Mouse (Mus musculus): Measurements from ENCODE around the gene Ccdc88a. TPM values are rescaled to one million over a fixed set of nuclear protein-coding genes. Genes with fewer than 3 reads are reported as not detected.

The Ccdc88a gene
- total RNA-seq (2022): 10 to 100 TPM; 10.8 to 17.4 (median 13.8) TPM

DNA sequence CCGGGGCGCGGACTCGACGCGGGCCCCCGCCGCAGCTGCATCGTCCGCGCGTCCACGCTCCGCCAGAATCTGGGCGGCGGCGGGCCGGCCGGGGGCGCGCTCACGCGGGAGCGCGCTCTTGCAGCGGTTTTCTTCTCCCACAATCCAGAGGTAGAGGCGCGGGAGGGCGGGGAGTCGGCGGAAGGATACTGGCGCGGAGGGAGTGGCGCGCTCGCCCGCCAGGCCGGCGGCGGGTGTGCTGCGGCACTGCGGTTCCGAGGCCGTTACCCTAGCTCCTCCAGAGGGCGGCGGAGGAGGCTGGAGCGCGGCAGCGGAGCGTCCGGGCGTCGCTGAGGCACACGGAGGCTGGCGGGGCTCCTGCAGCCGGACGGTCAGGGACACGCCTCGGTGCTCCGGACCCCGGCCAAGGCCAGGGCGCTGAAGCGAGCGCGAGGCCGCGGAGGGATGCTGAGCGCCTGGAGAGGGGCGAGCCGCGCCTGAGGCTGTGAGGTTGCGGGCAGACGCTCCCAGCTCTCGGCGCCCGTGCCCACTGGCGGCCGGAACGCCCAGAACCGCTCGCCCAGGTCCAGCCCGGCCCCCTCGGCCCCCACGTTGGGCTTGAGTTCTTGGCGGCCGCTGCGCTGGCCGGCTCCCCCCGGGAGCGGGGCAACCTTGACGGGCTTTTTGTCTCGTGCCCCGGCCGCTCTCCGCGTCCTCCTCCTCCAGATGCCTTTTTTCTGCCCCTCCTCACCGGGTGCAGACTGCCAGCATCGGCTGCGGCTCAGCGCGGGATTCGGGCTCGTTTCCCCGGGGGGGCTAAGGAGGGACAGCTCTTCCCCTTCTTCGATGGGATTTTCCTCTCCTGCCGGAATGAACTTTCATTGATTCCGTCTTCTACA is at the start of gene Ccdc88a:
Gene Ccdc88a, plus strand, starts transcription at position 263 of the 878 bp plus-strand sequence.
- DNase-seq: peak; percentile 94

DNA sequence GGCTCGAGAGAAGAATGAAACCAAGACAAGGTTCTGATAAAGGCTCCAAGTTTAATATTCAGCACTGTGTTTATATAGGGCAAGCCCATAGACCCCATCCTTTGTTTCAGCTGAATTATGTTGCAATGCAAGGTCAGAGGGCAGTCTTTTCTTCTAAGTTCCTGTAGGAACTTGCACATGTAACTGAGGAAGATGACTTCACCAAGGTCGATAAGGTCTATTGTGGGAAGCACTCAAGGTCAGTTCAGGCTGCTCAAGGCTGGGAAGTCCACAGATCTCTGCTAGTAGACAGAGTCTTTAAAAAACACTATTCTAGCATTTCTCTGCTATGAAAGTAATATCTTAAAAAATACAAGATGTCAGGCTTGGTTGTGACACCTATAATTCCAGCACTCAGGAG is 38.0 kb upstream of the Ccdc88a start:
- DNase-seq: peak; percentile 15

DNA sequence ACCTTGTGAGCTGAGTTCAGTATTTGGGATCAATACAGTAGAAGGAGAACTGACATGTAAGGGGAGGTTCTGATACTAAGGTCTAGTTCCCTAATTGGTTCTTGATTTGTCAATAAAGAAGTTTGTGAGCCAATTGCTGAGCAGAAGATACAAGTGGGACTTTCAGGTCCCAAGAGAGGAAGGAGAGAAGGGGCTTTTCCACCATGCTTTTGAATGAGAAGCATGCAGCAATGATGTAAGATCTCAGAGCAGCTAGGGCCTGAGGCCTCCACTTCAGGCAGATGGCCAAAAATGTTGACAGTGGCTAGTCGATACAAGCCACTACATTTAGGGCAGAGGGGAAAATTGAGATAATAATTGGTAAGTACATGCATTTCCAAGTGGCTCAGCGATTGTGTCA is 32.2 kb upstream of the Ccdc88a start:
- DNase-seq: no peak

DNA sequence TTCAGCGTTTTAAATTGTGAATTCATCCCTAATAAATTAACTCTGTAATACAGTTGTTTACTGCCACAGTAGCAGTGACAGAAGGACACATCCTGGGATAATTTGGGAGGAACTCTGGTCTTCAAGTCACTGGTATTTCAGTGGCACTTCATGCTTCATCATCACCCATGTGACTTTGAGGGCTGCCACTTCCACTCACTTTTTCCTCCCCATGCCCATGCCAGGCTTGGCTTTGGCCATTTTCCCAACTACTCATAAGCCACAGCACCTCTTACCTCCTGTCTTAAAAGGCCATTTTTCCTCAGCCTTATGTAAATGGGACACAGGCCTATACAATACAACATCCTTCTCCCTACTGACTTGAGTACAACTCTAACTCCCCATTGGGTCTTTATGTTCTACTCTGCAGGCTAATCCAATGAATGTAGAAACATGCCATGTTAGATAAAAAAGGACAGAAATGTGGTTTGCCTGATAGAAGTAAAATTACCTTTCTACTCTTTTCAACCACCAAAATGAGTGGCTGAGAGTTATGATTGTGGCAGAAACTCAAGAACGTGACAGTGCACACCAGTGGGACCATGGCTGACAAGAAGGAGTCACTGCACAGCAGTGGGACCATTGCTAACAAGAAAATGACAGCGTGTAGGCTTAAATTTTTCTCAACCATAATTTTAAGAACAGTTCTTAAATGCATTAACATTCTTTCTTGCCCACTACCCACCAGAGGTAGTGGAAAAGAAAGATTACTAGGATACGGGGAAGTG is 28.4 kb upstream of the Ccdc88a start:
- no peak for DNase-seq

DNA sequence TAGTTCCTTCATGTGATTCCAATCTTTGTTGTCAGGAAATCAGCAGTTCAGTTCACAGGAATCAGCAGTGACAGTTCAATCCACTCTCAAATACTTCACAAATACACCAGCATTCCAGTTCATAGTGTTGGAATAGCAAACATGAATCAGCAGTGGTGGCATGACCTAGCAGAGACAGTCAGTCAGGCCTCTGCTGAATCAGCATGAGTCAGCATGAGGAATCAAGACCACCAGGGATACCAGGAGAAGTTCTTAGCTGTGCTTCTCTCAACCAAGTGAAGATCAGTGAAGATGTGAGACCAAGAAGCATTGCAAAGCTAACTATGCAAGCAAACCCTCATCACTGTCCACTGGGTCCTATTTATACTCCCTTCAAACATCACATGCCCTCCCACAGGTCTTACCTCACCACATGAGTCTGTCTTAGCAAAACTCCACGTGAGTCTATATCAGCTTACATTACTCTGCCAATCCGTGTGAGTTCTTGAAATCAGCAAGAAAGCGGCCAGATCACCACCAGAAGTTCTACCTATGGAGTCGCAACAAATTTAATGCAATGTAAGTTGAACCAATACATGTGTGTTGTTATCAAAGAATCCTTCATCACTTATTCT is 27.7 kb upstream of the Ccdc88a start:
- DNase-seq: no peak

DNA sequence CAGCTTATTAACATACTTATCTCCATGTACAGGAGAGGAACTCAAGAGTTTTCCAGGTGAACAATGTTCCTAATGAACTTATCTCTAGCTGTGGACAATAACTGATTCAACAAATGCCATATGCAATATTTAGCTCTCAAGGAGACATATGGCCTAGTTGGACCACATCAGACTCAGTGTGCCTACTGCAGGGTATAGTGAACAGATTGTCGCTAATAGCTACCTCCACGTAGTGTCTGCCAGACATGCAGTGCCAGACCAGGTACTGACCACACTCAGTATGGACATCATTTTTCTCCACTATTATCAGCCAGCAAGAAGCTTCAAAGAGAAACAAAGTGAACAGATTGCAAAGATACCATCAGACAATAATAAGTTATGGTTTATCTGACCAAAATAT is 22.6 kb upstream of the Ccdc88a start:
- no peak for DNase-seq

DNA sequence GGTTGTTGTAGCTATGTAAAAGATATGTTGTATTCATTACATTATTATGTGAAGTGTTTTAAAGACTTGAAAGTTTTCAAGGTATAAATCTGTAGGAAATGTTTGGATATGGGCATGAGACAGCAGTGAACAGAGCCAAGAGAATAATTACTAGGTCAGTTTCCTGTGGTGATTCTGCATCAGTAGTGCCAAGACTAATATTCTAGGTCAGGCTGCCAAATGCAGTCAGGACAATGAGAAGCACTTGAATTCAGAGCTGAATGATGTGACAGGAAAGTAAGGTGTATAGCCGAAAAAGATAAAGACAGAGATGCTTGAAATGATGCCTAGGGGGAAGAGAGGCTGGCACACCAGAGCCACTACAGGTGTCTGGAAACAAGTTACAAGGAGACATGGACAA is 21.2 kb upstream of the Ccdc88a start:
- no peak for DNase-seq

DNA sequence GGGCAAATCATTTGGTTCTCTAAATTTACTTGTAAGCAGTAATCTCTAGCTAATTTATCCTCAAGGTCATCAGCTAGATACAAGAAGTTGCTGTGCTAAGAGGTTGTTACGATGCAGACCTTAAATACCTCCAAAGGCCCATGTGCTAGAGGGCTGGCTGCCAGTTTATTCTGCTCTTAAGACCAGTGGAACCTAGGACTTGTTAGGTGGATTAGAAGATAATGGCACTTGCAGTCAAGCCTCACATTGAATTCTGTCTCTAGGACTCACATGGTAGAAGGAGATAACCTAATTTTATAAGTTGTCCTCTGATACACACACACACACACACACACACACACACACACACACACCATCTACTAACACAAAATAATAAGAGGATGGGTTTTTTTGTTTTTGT is 5.3 kb upstream of the Ccdc88a start:
- no peak for DNase-seq

DNA sequence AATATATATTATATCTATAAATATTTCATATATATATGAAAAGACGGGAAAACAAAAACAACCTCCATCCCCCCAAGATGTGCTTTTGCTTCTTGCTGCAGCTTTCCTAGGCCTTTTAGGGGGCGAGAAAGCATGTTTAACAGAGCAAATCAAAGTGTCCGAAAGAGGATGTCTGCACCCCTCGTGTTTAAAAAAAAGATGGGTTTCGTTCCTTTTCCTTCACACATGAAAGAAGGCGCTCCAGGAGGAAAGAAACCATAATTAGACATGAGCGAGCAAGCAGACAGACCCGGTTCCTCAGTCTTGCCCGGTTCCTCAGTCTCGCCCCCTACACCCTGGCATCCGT is 435 bp upstream of the Ccdc88a start:
- no peak for DNase-seq

DNA sequence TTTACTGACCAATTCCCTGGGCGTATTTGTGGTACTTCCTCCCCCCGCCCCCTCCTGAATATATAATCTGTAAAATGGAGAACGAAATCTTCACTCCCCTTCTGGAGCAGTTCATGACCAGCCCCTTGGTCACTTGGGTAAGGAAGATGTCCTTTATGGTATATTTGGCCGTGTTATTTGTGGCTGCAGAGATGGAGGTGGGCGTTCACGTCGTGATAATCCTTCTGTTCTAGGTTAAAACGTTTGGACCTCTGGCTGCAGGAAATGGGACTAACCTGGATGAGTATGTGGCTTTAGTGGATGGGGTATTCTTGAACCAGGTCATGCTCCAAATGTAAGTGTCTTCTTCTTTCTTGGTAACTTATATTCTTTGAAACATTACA is 807 bp downstream of the Ccdc88a start:
- DNase-seq: no peak

DNA sequence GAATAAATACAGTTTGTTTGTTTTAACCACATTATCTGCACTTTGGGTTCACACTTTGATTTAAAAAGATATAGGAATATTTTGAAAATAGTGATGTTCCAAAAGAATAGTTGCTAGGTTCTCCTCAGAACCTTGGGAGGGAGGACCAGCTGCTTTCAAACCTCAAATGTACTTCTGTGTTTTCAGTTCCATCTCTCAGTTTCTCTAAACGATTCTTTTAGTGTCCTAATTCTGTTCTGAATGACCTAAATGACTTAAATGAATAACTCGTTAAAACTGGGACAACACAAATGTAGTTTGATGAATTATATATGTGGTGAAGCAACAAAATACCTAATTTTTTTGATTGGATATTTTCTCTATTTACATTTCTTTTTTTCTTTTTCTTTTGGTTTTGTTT is 3.2 kb downstream of the Ccdc88a start:
- DNase-seq: no peak

DNA sequence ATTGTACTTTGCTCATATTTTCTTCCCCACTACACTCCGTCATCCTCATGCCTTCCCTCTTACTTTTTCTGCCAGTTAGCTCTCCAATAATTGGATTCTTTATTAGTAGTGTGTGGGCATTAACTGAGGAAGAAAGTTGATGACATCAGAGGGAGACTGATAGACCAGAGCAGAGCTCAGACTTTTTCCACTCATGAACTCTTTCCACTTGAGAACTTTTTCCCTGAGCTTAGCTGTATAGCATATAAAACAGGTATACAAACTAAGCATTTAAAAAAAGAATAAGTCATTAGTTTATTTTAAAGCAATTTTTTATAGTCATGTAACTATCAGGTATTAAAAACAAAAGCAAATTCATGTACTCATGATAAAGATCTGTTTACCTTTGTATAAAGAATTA is 5.3 kb downstream of the Ccdc88a start:
- no peak for DNase-seq

DNA sequence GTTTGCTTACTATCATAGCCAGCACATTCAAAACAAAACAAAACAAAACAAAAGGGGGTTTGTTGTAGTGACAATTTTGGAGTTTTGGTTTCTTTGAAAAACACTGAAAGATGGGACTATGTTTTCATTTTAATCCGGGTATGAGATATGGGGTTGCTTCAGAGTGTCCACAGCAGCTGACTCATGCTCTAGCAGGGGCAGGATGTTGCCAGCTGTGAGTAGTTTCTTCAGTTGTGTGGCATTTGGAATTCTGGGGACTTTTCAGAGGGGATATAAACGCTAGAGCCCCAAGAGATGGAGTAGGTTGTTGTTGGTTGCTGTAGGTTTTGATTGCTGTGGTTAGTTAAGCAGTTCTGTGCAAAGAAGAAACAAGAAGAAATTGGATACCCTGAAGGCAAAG is 10.0 kb downstream of the Ccdc88a start:
- DNase-seq: no peak

DNA sequence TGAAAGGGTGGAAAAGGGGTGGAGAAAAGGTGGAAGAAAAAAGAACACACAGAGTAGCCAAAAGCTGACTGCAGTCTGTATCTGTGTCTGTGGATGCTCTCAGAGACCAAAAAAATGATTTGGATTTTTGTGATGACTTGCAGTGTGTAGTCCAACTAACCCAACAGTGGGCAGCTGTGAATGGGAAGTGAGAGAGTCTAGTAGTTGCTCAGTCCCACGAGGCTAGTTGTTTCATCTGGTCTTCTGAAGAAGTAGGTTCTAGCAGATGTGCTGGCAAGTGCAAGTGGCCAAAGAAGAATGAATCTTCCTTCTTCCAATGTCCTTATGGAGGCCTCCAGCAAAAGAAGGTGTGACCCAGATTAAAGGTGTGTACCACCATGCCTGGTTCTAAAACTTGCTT is 10.5 kb downstream of the Ccdc88a start:
- DNase-seq: no peak

DNA sequence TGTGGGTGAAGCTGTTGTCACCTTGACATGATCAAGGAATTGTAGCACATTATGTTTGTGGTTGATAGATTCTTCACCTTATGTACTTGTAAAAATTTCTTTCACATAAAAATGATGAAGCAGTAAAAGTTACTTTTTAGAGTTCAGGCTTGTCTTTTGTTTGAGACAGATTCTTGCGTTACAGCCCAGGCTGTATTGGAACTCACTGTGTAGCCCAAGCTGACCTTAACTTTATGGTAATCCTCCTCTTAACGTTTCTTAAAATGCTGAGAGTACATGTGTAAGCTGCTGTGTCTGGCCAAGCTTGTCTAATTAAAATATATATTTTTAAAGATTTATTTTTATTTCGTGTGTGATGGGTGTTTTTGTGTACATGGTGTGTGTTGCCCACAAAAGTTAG is 11.2 kb downstream of the Ccdc88a start:
- DNase-seq: no peak

DNA sequence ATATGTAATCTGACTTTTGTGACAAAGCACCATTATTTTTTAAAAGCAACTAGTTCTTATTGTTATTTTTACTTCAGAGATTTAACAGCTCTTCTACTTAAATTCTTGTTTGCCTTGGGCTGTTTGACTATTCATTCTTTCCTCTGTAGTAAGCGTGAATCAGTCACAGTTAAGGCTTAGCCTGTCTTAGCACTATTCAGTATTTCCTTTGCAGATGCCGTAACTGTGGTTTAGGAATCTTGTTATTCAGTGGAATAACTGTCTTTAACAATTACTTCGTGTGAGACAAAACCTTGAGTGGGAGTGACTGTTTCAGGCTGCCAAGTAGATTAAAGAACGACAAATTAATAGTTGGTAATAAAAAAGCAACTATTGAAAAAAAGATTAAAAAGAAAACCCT is 16.5 kb downstream of the Ccdc88a start:
- DNase-seq: no peak

DNA sequence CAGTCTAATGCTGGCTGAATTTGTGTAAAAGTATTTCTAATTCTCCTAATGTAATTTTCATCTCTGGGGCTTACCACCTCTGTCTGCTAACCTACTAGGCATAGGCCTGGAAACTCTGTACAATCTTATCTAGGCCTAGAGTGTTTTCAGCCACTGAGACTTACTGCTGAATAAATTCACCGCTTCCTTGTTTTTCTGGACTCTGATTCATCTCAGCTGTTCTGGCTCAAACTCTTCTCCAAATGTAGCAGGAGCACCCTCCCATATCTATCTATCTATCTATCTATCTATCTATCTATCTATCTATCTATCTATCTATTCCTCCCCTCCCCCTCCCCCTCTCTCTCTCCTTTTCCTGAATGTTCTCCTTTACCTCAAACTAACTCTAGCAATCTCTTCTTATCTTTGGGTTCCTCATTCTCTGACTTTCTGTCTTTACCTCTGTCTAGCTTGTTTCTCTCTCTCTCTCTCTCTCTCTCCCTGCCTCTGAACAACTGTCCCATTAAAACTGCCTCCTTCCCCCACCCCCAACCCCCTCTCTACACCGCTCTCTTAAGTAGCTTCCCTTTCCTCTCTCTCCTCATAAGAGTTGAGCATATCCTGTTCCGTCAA is 21.8 kb downstream of the Ccdc88a start:
- no peak for DNase-seq

DNA sequence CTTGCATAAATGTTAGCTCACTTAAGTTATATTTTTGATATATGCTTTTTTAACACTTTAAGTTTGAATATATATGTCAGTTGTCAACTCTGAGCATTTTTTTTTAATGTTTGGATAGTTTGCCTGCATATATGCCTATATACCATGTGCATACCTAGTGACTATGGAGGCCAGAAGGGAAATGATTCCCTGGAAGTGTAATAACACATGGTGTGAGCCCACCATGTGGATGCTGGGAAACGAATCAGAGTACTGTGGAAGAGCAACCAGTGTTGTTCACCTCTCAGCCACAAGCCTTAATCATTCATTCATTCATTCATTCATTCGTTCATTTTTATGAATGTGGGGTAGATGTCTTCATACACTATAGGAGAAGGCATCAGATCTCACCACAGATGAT is 26.9 kb downstream of the Ccdc88a start:
- no peak for DNase-seq

DNA sequence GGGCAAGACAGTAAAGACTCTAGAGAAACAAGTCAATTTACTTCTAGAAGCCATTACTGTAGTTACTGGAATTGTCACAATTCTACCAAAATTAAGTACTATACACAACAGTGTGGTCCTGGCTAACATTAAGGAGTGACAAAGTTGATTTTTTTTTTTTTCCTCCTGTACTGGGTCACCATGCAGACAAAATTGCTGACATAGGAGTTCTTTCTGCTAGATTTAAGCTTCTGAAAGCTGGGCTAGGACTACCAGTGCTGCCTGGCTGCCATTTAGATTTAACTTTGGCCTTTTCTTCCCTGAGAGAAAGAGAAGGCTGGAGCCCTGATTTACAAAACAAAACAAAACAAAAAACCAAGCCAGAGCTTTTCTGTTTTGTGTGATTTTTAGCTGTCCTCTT is 32.8 kb downstream of the Ccdc88a start:
- DNase-seq: no peak

DNA sequence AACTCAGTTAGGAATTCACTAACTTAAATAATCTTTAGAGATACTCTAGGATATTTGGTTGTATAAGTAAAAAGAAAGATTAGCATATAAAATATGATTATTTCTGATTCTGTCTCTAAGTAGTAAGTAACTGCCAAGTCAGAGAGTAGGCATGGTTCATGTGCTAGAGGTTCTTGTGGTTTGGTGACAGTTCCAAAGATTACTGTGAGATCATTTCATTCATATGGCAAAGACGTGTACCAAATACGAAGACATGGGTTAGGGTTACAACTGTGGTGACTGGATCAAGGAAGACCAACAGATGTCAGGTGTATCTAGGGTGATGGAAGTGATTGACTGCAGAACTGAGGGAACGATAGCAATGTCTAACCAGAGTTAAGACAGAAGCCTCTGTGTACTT is 50.0 kb downstream of the Ccdc88a start:
- no peak for DNase-seq

DNA sequence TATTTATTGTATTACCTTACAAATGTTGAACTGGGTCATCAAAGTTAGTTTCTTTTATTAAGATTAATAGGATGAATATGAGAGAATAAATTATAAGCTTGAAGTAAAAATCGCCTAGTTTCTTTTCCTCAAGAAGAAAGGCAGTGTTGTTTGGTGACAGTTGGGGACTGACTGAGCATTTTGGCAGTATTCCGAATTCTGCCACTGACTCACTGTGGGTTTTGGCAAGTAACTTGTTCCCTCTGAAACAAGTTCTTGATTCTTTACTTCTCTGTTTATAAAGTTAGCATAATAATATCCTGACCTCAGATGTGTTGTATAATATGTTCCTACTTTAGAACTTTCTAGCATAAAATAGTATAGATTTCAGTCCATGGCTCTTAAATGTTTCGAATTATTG is 55.3 kb downstream of the Ccdc88a start:
- peak; percentile 32 for DNase-seq

DNA sequence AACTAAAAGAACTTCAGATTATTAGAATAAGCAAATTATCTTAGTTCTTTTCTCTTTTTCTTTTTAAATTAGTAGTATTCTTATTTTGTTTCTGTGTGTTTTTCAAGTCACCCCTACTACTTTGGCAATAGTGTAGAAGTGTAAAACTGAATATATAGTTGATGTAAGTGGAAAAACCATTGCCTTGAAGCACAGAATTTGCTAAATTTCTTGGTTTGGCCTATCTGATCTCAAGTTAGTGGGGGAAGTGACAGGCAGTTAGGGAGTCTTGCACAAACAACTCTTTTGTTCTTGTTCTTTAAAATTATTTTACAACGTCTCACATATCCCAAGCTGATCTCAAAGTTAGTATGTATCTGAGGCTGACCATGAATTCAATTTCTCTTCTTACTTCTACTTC is 57.6 kb downstream of the Ccdc88a start:
- no peak for DNase-seq

DNA sequence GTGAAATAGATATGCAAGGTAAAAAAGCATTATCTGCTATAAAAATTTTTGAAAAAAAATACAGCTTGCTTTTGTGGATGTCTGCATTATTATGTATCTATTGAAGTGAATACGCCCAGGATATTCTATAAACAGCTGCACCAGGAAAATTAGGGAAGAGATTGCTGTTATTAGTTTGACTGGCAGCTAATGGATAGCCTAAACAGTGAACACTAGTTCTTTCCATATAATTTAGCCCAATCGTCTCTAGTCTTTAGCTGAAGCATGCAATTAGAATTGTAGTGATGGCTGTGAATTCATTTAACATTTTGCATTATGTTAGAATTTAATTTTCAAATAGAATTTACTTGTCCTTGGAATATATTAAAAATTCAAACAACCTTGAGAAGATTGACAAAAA is 75.3 kb downstream of the Ccdc88a start:
- no peak for DNase-seq
